Mouse (Mus musculus): Measurements from ENCODE around the gene Prr5. TPM values are rescaled to one million over a fixed set of nuclear protein-coding genes. Genes with fewer than 3 reads are reported as not detected.

Prr5 gene
- polyA plus RNA-seq, 1 experiment: 8.1 TPM

DNA sequence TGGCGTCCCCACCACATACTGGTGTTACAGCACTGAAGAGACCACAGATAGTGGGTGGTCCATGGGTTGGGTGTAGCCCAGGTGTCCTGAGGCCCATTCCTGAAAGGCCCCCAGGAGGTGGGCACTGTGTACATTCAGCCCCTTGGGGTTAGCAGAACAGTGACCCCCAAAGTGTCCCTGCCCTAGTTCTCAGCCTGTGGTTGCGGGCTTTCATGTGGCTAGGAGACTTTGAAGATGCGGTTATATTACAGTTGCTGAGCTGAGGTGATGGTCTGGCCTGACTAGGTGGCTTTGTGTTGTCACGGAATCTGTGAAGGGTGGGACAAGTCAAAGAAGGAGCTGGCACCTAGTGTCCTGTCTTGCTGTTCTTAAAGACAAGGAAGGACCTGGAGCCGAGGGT is 15.1 kb downstream of the Prr5 start:
- Histone ChIP-seq H3K4me3 (no peak overlapping the region), H3K79me2 (ENCODE audit: control insufficient read depth, insufficient read depth) (peaks cover 6% of the 10 kb centered on the region), H3K4me2 (ENCODE audit: low read depth) (no peak overlapping the region), H3ac (ENCODE audit: control insufficient read depth, insufficient read length) (no peak overlapping the region), H3K27me3 (ENCODE audit: control insufficient read depth, insufficient read depth, insufficient read length) (no peaks in the 10 kb centered on the region), H3K36me3 (ENCODE audit: control insufficient read depth, insufficient read depth) (no peaks in the 10 kb centered on the region)
- TF ChIP-seq SRF (IDR thresholded peaks at IDR 0.05; ENCODE audit: control insufficient read depth, insufficient read length, low read depth) (no peak), MYOG (IDR thresholded peaks at IDR 0.05; ENCODE audit: control insufficient read depth in 1 of 3, insufficient read depth in 1 of 3, insufficient read length in 2 of 3, low read depth in 2 of 3) (no peak), TCF3 (IDR thresholded peaks at IDR 0.05; ENCODE audit: insufficient read length, low read depth) (no peak), POLR2AphosphoS2 (IDR thresholded peaks at IDR 0.05; ENCODE audit: insufficient read length, low read depth) (no peak), REST (IDR thresholded peaks at IDR 0.05; ENCODE audit: insufficient read depth, insufficient read length) (no peak), E2F4 (IDR thresholded peaks at IDR 0.05; ENCODE audit: insufficient read depth) (no peak), CEBPB (IDR thresholded peaks at IDR 0.05; ENCODE audit: insufficient read depth, poor library complexity, severe bottlenecking) (no peak), TCF12 (IDR thresholded peaks at IDR 0.05; ENCODE audit: insufficient read depth, poor library complexity, severe bottlenecking) (no peak), MYOD1 (IDR thresholded peaks at IDR 0.05; ENCODE audit: control insufficient read depth in 1 of 3, insufficient read length in 2 of 3, low read depth in 2 of 3) (no peak), MAX (IDR thresholded peaks at IDR 0.05; ENCODE audit: low read depth) (no peak), USF1 (IDR thresholded peaks at IDR 0.05; ENCODE audit: low read depth) (no peak), POLR2A (IDR thresholded peaks at IDR 0.05; ENCODE audit: insufficient read length, low read depth) (no peak)

- no peaks in the 10 kb centered on the region for H3K36me3 ChIP-seq (ENCODE audit: control insufficient read depth, insufficient read depth)
- no peak for TF ChIP-seq TCF3 (IDR thresholded peaks at IDR 0.05; ENCODE audit: insufficient read length, low read depth)
- TF ChIP-seq CEBPB (IDR thresholded peaks at IDR 0.05; ENCODE audit: insufficient read depth, poor library complexity, severe bottlenecking): no peak
- no peak for TF ChIP-seq E2F4 (IDR thresholded peaks at IDR 0.05; ENCODE audit: insufficient read depth)
- no peak for TF ChIP-seq POLR2AphosphoS2 (IDR thresholded peaks at IDR 0.05; ENCODE audit: insufficient read length, low read depth)
- no peak for TF ChIP-seq POLR2A (IDR thresholded peaks at IDR 0.05; ENCODE audit: insufficient read length, low read depth)
- TF ChIP-seq TCF12 (IDR thresholded peaks at IDR 0.05; ENCODE audit: insufficient read depth, poor library complexity, severe bottlenecking): no peak
- TF ChIP-seq USF1 (IDR thresholded peaks at IDR 0.05; ENCODE audit: low read depth): no peak
- no peak for TF ChIP-seq REST (IDR thresholded peaks at IDR 0.05; ENCODE audit: insufficient read depth, insufficient read length)
- no peak for TF ChIP-seq MAX (IDR thresholded peaks at IDR 0.05; ENCODE audit: low read depth)
- TF ChIP-seq MYOG (IDR thresholded peaks at IDR 0.05; ENCODE audit: control insufficient read depth in 1 of 3, insufficient read depth in 1 of 3, insufficient read length in 2 of 3, low read depth in 2 of 3): no peak
- no peak for TF ChIP-seq MYOD1 (IDR thresholded peaks at IDR 0.05; ENCODE audit: control insufficient read depth in 1 of 3, insufficient read length in 2 of 3, low read depth in 2 of 3)
- no peak for TF ChIP-seq SRF (IDR thresholded peaks at IDR 0.05; ENCODE audit: control insufficient read depth, insufficient read length, low read depth)
- H3K79me2 ChIP-seq (ENCODE audit: control insufficient read depth, insufficient read depth): peaks cover 6% of the 10 kb centered on the region
- no peaks in the 10 kb centered on the region for H3K27me3 ChIP-seq (ENCODE audit: control insufficient read depth, insufficient read depth, insufficient read length)
- H3K4me2 ChIP-seq (ENCODE audit: low read depth): no peak overlapping the region
- H3ac ChIP-seq (ENCODE audit: control insufficient read depth, insufficient read length): no peak overlapping the region
- no peak overlapping the region for H3K4me3 ChIP-seq
Observed at GRCm38 (mm10) chr15:84685417-84685816, 16.0 kb downstream of the Prr5 start.

DNA sequence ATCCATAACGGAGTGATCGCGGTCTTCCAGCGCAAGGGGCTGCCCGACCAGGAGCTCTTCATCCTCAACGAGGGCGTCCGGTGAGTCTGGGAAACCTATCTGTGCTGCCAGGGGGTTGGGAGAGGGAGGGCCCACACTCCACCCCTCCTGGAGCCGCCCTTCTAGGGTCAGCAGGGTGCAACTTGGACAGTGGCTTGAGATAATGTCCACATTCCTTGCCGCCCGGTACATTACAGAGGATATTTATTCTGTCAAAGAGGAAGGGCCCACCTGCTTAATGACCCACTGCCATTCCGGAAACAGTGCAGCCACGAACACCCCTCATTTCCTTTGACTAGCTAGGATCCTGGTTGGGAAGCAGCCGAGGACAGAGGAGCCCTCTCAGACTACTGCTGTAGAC is 18.5 kb downstream of the Prr5 start:
- TF ChIP-seq MYOG (IDR thresholded peaks at IDR 0.05; ENCODE audit: control insufficient read depth in 1 of 3, insufficient read depth in 1 of 3, insufficient read length in 2 of 3, low read depth in 2 of 3) (no peak), CEBPB (IDR thresholded peaks at IDR 0.05; ENCODE audit: insufficient read depth, poor library complexity, severe bottlenecking) (no peak), SRF (IDR thresholded peaks at IDR 0.05; ENCODE audit: control insufficient read depth, insufficient read length, low read depth) (no peak), E2F4 (IDR thresholded peaks at IDR 0.05; ENCODE audit: insufficient read depth) (no peak), TCF12 (IDR thresholded peaks at IDR 0.05; ENCODE audit: insufficient read depth, poor library complexity, severe bottlenecking) (no peak), POLR2AphosphoS2 (IDR thresholded peaks at IDR 0.05; ENCODE audit: insufficient read length, low read depth) (no peak), REST (IDR thresholded peaks at IDR 0.05; ENCODE audit: insufficient read depth, insufficient read length) (no peak), USF1 (IDR thresholded peaks at IDR 0.05; ENCODE audit: low read depth) (no peak), MAX (IDR thresholded peaks at IDR 0.05; ENCODE audit: low read depth) (no peak), MYOD1 (IDR thresholded peaks at IDR 0.05; ENCODE audit: control insufficient read depth in 1 of 3, insufficient read length in 2 of 3, low read depth in 2 of 3) (no peak), POLR2A (IDR thresholded peaks at IDR 0.05; ENCODE audit: insufficient read length, low read depth) (no peak), TCF3 (IDR thresholded peaks at IDR 0.05; ENCODE audit: insufficient read length, low read depth) (no peak)

GRCm38 (mm10) chr15:84689356-84689755 is 19.9 kb downstream of the Prr5 start:
- Histone ChIP-seq H3K27me3 (ENCODE audit: control insufficient read depth, insufficient read depth, insufficient read length) (no peaks in the 10 kb centered on the region), H3ac (ENCODE audit: control insufficient read depth, insufficient read length) (no peak overlapping the region), H3K4me2 (ENCODE audit: low read depth) (no peak overlapping the region), H3K4me3 (no peak overlapping the region), H3K36me3 (ENCODE audit: control insufficient read depth, insufficient read depth) (no peaks in the 10 kb centered on the region), H3K79me2 (ENCODE audit: control insufficient read depth, insufficient read depth) (no peaks in the 10 kb centered on the region)
- no peak for TF ChIP-seq E2F4 (IDR thresholded peaks at IDR 0.05; ENCODE audit: insufficient read depth)
- TF ChIP-seq MYOD1 (IDR thresholded peaks at IDR 0.05; ENCODE audit: control insufficient read depth in 1 of 3, insufficient read length in 2 of 3, low read depth in 2 of 3): no peak
- no peak for TF ChIP-seq MAX (IDR thresholded peaks at IDR 0.05; ENCODE audit: low read depth)
- TF ChIP-seq REST (IDR thresholded peaks at IDR 0.05; ENCODE audit: insufficient read depth, insufficient read length): no peak

More for the DNA sequence above, 18.5 kb downstream of the Prr5 start:
- H3K27me3 ChIP-seq (ENCODE audit: control insufficient read depth, insufficient read depth, insufficient read length): no peaks in the 10 kb centered on the region
- H3K79me2 ChIP-seq (ENCODE audit: control insufficient read depth, insufficient read depth): peaks cover 3% of the 10 kb centered on the region
- no peak overlapping the region for H3ac ChIP-seq (ENCODE audit: control insufficient read depth, insufficient read length)
- no peak overlapping the region for H3K4me2 ChIP-seq (ENCODE audit: low read depth)
- no peaks in the 10 kb centered on the region for H3K36me3 ChIP-seq (ENCODE audit: control insufficient read depth, insufficient read depth)
- no peak overlapping the region for H3K4me3 ChIP-seq

DNA sequence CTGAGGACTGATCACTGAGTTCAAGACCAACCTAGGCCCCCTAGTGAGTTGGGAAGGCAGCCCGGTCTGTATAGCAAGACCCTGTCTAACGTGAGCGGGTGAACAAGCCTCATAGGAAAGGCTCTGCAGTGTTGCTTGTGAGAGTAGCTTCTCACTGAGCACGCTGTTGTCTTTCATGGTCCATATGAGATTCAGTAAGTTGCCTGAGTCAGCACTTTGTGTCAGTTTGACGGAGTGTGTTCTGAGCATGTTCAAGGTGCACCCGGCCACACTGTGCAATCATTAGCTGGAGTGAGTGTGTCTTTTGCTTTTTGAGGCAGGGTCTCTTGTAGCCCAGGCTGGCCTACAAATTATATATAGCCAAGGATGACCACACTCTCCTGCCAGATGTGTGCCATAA is 22.1 kb downstream of the Prr5 start:
- H3K79me2 ChIP-seq (ENCODE audit: control insufficient read depth, insufficient read depth): no peaks in the 10 kb centered on the region
- no peaks in the 10 kb centered on the region for H3K27me3 ChIP-seq (ENCODE audit: control insufficient read depth, insufficient read depth, insufficient read length)
- no peak for TF ChIP-seq CEBPB (IDR thresholded peaks at IDR 0.05; ENCODE audit: insufficient read depth, poor library complexity, severe bottlenecking)
- no peak for TF ChIP-seq POLR2A (IDR thresholded peaks at IDR 0.05; ENCODE audit: insufficient read length, low read depth)
- no peak for TF ChIP-seq POLR2AphosphoS2 (IDR thresholded peaks at IDR 0.05; ENCODE audit: insufficient read length, low read depth)
- no peak for TF ChIP-seq REST (IDR thresholded peaks at IDR 0.05; ENCODE audit: insufficient read depth, insufficient read length)
- TF ChIP-seq MYOG (IDR thresholded peaks at IDR 0.05; ENCODE audit: control insufficient read depth in 1 of 3, insufficient read depth in 1 of 3, insufficient read length in 2 of 3, low read depth in 2 of 3): no peak
- TF ChIP-seq TCF3 (IDR thresholded peaks at IDR 0.05; ENCODE audit: insufficient read length, low read depth): no peak
- TF ChIP-seq USF1 (IDR thresholded peaks at IDR 0.05; ENCODE audit: low read depth): no peak
- no peak for TF ChIP-seq MAX (IDR thresholded peaks at IDR 0.05; ENCODE audit: low read depth)
- TF ChIP-seq E2F4 (IDR thresholded peaks at IDR 0.05; ENCODE audit: insufficient read depth): no peak
- TF ChIP-seq SRF (IDR thresholded peaks at IDR 0.05; ENCODE audit: control insufficient read depth, insufficient read length, low read depth): no peak
- no peak for TF ChIP-seq TCF12 (IDR thresholded peaks at IDR 0.05; ENCODE audit: insufficient read depth, poor library complexity, severe bottlenecking)
- no peak overlapping the region for H3K4me3 ChIP-seq
- H3K4me2 ChIP-seq (ENCODE audit: low read depth): no peak overlapping the region
- H3ac ChIP-seq (ENCODE audit: control insufficient read depth, insufficient read length): no peak overlapping the region
- H3K36me3 ChIP-seq (ENCODE audit: control insufficient read depth, insufficient read depth): no peaks in the 10 kb centered on the region
